ENCODE assay signal across 29 mouse cellular contexts in genomic region chr16:58656526-58656925, GRCm38 (mm10). TPM values are rescaled to one million over a fixed set of nuclear protein-coding genes. Genes with fewer than 3 reads are reported as not detected.
"Had no signal": no experiment of that assay in that cellular context is flagged by ENCODE, and none has a peak within 500 bp of the region (broad histone marks: within the 10 kb centered on the region; RNA-seq: fewer than 3 reads in every experiment).

No protein-coding gene starts in this region.

- ATAC-seq: intestine, embryonic 15.5 days; lung, postnatal 0 days; midbrain, embryonic 15.5 days had no signal

- H3K9ac ChIP-seq: intestine, embryonic 15.5 days; kidney, embryonic 15.5 days; limb, embryonic 12.5 days; limb, embryonic 15.5 days; midbrain, embryonic 15.5 days; neural tube, embryonic 12.5 days; neural tube, embryonic 15.5 days had no signal

- H3K9me3 ChIP-seq: intestine, embryonic 15.5 days; kidney, embryonic 15.5 days; limb, embryonic 12.5 days; limb, embryonic 15.5 days; megakaryocyte, embryonic 14.5 days; midbrain, embryonic 15.5 days; neural tube, embryonic 12.5 days; neural tube, embryonic 15.5 days had no signal

- H3K4me2 ChIP-seq: intestine, embryonic 15.5 days; kidney, embryonic 15.5 days; limb, embryonic 12.5 days; limb, embryonic 15.5 days; midbrain, embryonic 11.5 days; midbrain, embryonic 15.5 days; neural tube, embryonic 12.5 days; neural tube, embryonic 15.5 days had no signal

- H3K4me3 ChIP-seq: intestine, embryonic 15.5 days; kidney, embryonic 15.5 days; limb, embryonic 12.5 days; limb, embryonic 15.5 days; megakaryocyte, embryonic 14.5 days; midbrain, embryonic 15.5 days; neural tube, embryonic 12.5 days; neural tube, embryonic 15.5 days had no signal

- H3K27ac ChIP-seq: intestine, embryonic 15.5 days; kidney, embryonic 15.5 days; limb, embryonic 12.5 days; limb, embryonic 15.5 days; midbrain, embryonic 15.5 days; neural tube, embryonic 12.5 days; neural tube, embryonic 15.5 days; stomach, postnatal 0 days had no signal

- H3K4me1 ChIP-seq: intestine, embryonic 15.5 days; kidney, embryonic 15.5 days; limb, embryonic 12.5 days; limb, embryonic 15.5 days; midbrain, embryonic 15.5 days; neural tube, embryonic 12.5 days; neural tube, embryonic 15.5 days had no signal

- DNase-seq: kidney, adult 11 months; kidney, adult 8-10 months; kidney, postnatal 10 days; kidney, postnatal 36 days; lung, adult 2 months; lung, postnatal 36 days; right cerebral cortex, adult 18-20 months; right cerebral cortex, postnatal 14 days; right cerebral cortex, postnatal 4 days; thymus, adult 2 months; thymus, postnatal 14 days; thymus, postnatal 4 days had no signal

- H3K36me3 ChIP-seq: intestine, embryonic 15.5 days; kidney, embryonic 15.5 days; limb, embryonic 12.5 days; limb, embryonic 15.5 days; midbrain, embryonic 15.5 days; neural tube, embryonic 12.5 days; neural tube, embryonic 15.5 days had no signal

- H3K27me3 ChIP-seq: intestine, embryonic 15.5 days; kidney, embryonic 15.5 days; limb, embryonic 12.5 days; limb, embryonic 15.5 days; megakaryocyte, embryonic 14.5 days; midbrain, embryonic 15.5 days; neural tube, embryonic 12.5 days; neural tube, embryonic 15.5 days had no signal

RNA-seq across cellular contexts. Expression of gene E330017A01Rik, which starts 18.0 kb away (rescaled TPM):
- total RNA-seq: layer of hippocampus, adult 18-20 months; layer of hippocampus, postnatal 25 days; left cerebral cortex, adult 18-20 months; left cerebral cortex, postnatal 10 days; left cerebral cortex, postnatal 36 days had no signal
- polyA plus RNA-seq: intestine, embryonic 15.5 days; kidney, embryonic 15.5 days; limb, embryonic 12.5 days; limb, embryonic 15.5 days; lung, adult 2 months; lung, postnatal 0 days; midbrain, embryonic 11.5 days; midbrain, embryonic 15.5 days; neural tube, embryonic 15.5 days; stomach, embryonic 14.5 days; stomach, postnatal 0 days; thymus, adult 2 months had no signal

RNA-seq across cellular contexts. Expression of gene Gm813, which starts 39.7 kb away (rescaled TPM):
- total RNA-seq: layer of hippocampus, adult 18-20 months; layer of hippocampus, postnatal 25 days; left cerebral cortex, adult 18-20 months; left cerebral cortex, postnatal 10 days; left cerebral cortex, postnatal 36 days had no signal
- polyA plus RNA-seq: intestine, embryonic 15.5 days; kidney, embryonic 15.5 days; limb, embryonic 12.5 days; limb, embryonic 15.5 days; lung, adult 2 months; lung, postnatal 0 days; midbrain, embryonic 11.5 days; midbrain, embryonic 15.5 days; neural tube, embryonic 12.5 days; neural tube, embryonic 15.5 days; stomach, embryonic 14.5 days; stomach, postnatal 0 days; thymus, adult 2 months had no signal
